Mouse (Mus musculus): Measurements from ENCODE around the gene Arhgef7.

DNA sequence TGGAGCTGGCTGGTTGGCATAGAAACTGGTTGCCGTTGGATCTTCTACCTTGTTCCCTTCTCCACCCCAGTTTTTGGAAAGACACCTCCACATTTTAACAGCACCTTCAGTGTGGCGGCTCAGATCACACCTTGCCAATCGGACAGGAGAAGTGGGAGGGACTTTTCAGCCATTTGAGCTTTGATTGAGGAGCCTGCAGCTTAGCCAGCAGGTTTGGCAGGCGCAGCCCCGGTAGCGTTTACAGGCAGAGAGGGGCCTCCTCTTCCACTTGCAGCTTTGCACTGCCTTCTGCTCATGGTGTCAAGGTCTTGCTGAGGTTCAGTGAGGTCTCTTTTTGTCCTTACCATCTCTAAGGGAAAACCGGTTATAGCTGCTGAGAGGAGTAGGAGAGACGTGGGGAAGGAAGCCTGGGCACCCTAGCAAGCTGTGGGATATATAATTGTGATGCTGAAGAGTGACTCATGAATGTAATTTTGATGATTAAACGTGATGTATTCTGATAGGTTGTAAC, 95.1 kb downstream of the Arhgef7 start:
- no peak for TF ChIP-seq CTCF (IDR thresholded peaks at IDR 0.05; ENCODE audit: low read depth)
- no peak for TF ChIP-seq EP300 (IDR thresholded peaks at IDR 0.05; ENCODE audit: low read depth)
